Mouse (Mus musculus): ENCODE measurements around the gene Sox14. TPM values are rescaled to one million over a fixed set of nuclear protein-coding genes. Genes with fewer than 3 reads are reported as not detected.

Sox14 gene
- 4.4 and 6.6 TPM in 2 replicates for polyA plus RNA-seq (2014; fragmentation: Nextera tagmentation; extraction: Ambion mirVana)

GRCm38 (mm10) chr9:99875618-99876372 is at the start of gene Sox14:
Gene Sox14, minus strand, starts transcription at chr9:99876170.
- ATAC-seq (ENCODE audit: low FRiP score) = no peak
- Histone ChIP-seq H3K27me3 (ENCODE audit: control insufficient read depth, insufficient read depth, low read length) (peaks cover 88% of the 10 kb centered on the region), H3K4me1 (replicated peaks; ENCODE audit: control insufficient read depth, insufficient read depth, low read length) (peaks cover 12% of the 10 kb centered on the region), H3K9me3 (ENCODE audit: control insufficient read depth, low read length) (no peaks in the 10 kb centered on the region), H3K4me3 (ENCODE audit: low read depth, low read length) (peak within 1 kb of the TSS; percentile 25), H3K27ac (ENCODE audit: low read depth, low read length) (no peak within 1 kb of the TSS), H3K36me3 (ENCODE audit: control insufficient read depth, insufficient read depth, low read length) (no peaks in the 10 kb centered on the region), H3K4me2 (replicated peaks; ENCODE audit: low read depth, low read length) (peak within 1 kb of the TSS; percentile 28), H3K9ac (ENCODE audit: low read depth, low read length) (peak within 1 kb of the TSS; percentile 23; the same call in 1 of the 2 replicates)
- peak; percentile 60 for DNase-seq (ENCODE audit: low spot score)
- under 1% methylated on average over 47 of the region's 47 CpGs for WGBS

DNA sequence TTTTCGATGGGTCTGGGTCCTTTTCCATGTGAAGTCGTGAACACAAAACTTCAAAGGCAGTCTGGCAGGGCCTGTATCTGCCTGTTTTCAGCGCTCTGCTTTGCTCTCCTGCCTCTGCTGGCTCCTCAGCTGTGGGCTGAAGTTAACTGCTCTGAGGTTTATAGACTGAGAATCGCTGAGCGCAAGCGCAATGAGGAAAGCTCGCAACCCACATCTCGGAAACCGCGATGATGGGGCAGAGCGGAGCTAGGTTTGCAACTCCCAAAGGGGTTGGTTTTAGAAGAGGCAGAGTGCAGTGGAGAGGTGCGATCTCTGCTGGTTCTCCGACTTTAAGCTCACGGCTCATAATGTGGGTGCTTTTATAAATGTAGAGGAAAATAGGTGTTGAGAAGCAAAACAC is 3.3 kb upstream of the Sox14 start:
- peaks cover 3% of the 10 kb centered on the region; the same call in 1 of the 2 replicates for H3K4me1 ChIP-seq (replicated peaks; ENCODE audit: control insufficient read depth, insufficient read depth, low read length)

GRCm38 (mm10) chr9:99878588-99878987 is 2.6 kb upstream of the Sox14 start:
- Histone ChIP-seq H3K4me2 (replicated peaks; ENCODE audit: low read depth, low read length) (no peak overlapping the region), H3K4me1 (replicated peaks; ENCODE audit: control insufficient read depth, insufficient read depth, low read length) (peaks cover 3% of the 10 kb centered on the region; the same call in 1 of the 2 replicates), H3K27ac (ENCODE audit: low read depth, low read length) (no peak overlapping the region), H3K4me3 (ENCODE audit: low read depth, low read length) (no peak overlapping the region), H3K9me3 (ENCODE audit: control insufficient read depth, low read length) (no peaks in the 10 kb centered on the region), H3K27me3 (ENCODE audit: control insufficient read depth, insufficient read depth, low read length) (peaks cover 71% of the 10 kb centered on the region), H3K36me3 (ENCODE audit: control insufficient read depth, insufficient read depth, low read length) (no peaks in the 10 kb centered on the region), H3K9ac (ENCODE audit: low read depth, low read length) (no peak overlapping the region)
- no peak for ATAC-seq (ENCODE audit: low FRiP score)
- 8% methylated on average over 5 of the region's 5 CpGs for WGBS
- peak; percentile 33 for DNase-seq (ENCODE audit: low spot score)

More for the DNA sequence above, 3.3 kb upstream of the Sox14 start:
- Histone ChIP-seq H3K9ac (ENCODE audit: low read depth, low read length) (no peak overlapping the region), H3K4me2 (replicated peaks; ENCODE audit: low read depth, low read length) (no peak overlapping the region), H3K9me3 (ENCODE audit: control insufficient read depth, low read length) (no peaks in the 10 kb centered on the region), H3K4me3 (ENCODE audit: low read depth, low read length) (no peak overlapping the region), H3K36me3 (ENCODE audit: control insufficient read depth, insufficient read depth, low read length) (no peaks in the 10 kb centered on the region), H3K27ac (ENCODE audit: low read depth, low read length) (no peak overlapping the region), H3K27me3 (ENCODE audit: control insufficient read depth, insufficient read depth, low read length) (peaks cover 65% of the 10 kb centered on the region)
- no peak for ATAC-seq (ENCODE audit: low FRiP score)
- DNase-seq (ENCODE audit: low spot score) = peak; percentile 47
- WGBS = 2% methylated on average over 14 of the region's 14 CpGs

- ATAC-seq (ENCODE audit: low FRiP score) = no peak
- Histone ChIP-seq H3K27me3 (ENCODE audit: control insufficient read depth, insufficient read depth, low read length) (peaks cover 79% of the 10 kb centered on the region), H3K9ac (ENCODE audit: low read depth, low read length) (no peak overlapping the region), H3K9me3 (ENCODE audit: control insufficient read depth, low read length) (no peaks in the 10 kb centered on the region), H3K4me2 (replicated peaks; ENCODE audit: low read depth, low read length) (0 out of 2 replicates have a peak overlapping the region, but pooled peaks have one; percentile 5), H3K27ac (ENCODE audit: low read depth, low read length) (no peak overlapping the region), H3K4me1 (replicated peaks; ENCODE audit: control insufficient read depth, insufficient read depth, low read length) (peaks cover 7% of the 10 kb centered on the region), H3K36me3 (ENCODE audit: control insufficient read depth, insufficient read depth, low read length) (no peaks in the 10 kb centered on the region), H3K4me3 (ENCODE audit: low read depth, low read length) (no peak overlapping the region)
- no peak for DNase-seq (ENCODE audit: low spot score)
- 2% methylated on average over 22 of the region's 22 CpGs for WGBS
These were observed 1.1 kb upstream of the Sox14 start for GRCm38 (mm10) chr9:99877056-99877546.

DNA sequence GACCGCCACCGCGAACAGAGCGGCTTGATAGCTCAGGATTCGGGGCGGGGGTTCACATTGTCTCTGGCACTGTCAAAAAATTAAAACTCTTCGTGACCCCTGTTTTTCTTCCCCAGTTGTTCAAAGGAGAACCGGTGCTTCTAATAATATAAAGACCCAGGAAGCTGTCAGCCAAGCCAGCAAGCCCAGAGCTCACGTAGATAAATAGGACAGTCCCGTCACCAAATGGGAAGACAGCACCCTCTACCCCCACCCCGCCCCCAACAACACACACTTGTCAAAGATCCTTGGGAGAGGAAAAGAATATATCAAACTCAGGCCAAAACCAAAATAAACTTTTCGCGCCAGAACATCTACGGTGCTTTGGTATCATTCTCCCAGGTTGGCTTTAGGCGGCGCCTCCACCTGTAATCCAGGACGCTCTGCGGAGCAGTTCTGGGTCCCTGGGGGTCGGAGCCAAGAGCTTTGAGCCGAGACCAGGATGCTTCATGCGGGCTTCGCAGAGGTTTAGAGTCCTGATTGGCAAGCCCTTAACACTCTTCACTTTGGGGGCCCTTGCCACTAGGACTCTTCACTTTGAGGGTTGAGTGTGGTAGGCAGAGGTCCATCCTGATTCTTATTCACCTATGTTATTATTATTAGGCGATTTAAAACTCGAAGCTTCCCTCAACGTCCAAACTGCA is 544 bp upstream of the Sox14 start:
- DNase-seq (ENCODE audit: low spot score) = peak; percentile 56
- no peak for ATAC-seq (ENCODE audit: low FRiP score)
- WGBS = under 1% methylated on average over 25 of the region's 25 CpGs
- H3K27ac ChIP-seq (ENCODE audit: low read depth, low read length) = no peak overlapping the region
- H3K4me3 ChIP-seq (ENCODE audit: low read depth, low read length) = peak overlapping the region; percentile 25; the same call in 1 of the 2 replicates
- H3K9me3 ChIP-seq (ENCODE audit: control insufficient read depth, low read length) = no peaks in the 10 kb centered on the region
- H3K4me2 ChIP-seq (replicated peaks; ENCODE audit: low read depth, low read length) = peak overlapping the region; percentile 28
- H3K4me1 ChIP-seq (replicated peaks; ENCODE audit: control insufficient read depth, insufficient read depth, low read length) = peaks cover 11% of the 10 kb centered on the region
- peaks cover 83% of the 10 kb centered on the region for H3K27me3 ChIP-seq (ENCODE audit: control insufficient read depth, insufficient read depth, low read length)
- H3K36me3 ChIP-seq (ENCODE audit: control insufficient read depth, insufficient read depth, low read length) = no peaks in the 10 kb centered on the region
- H3K9ac ChIP-seq (ENCODE audit: low read depth, low read length) = no peak overlapping the region

GRCm38 (mm10) chr9:99874735-99875617 is 994 bp downstream of the Sox14 start:
- Histone ChIP-seq H3K9me3 (ENCODE audit: control insufficient read depth, low read length) (no peaks in the 10 kb centered on the region), H3K4me1 (replicated peaks; ENCODE audit: control insufficient read depth, insufficient read depth, low read length) (peaks cover 16% of the 10 kb centered on the region), H3K27me3 (ENCODE audit: control insufficient read depth, insufficient read depth, low read length) (peaks cover 90% of the 10 kb centered on the region), H3K4me2 (replicated peaks; ENCODE audit: low read depth, low read length) (no peak overlapping the region), H3K4me3 (ENCODE audit: low read depth, low read length) (peak overlapping the region; percentile 25), H3K36me3 (ENCODE audit: control insufficient read depth, insufficient read depth, low read length) (no peaks in the 10 kb centered on the region), H3K9ac (ENCODE audit: low read depth, low read length) (peak overlapping the region; percentile 23; the same call in 1 of the 2 replicates), H3K27ac (ENCODE audit: low read depth, low read length) (no peak overlapping the region)
- ATAC-seq (ENCODE audit: low FRiP score) (no peak), DNase-seq (ENCODE audit: low spot score) (peak; percentile 61)
- 2% methylated on average over 47 of the region's 52 CpGs for WGBS

DNA sequence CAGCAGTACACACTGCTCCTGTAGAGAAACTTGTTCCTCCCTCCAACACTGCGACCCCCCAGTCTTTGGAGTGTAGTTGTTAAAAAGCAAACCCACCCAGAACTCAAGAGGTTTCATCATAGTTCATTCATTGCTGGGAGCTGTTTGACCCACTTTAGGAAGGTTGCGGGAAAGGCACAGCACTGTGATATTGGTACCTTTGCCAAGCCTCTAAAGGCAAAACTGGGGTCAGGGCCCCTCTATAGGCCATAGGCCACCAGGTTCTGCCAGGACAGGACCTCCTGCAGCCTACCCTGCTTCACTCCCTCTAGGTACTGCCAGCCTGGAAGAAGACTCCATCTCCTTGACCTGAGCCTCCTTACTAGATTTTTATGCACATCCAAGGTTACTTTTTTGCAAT is 2.2 kb downstream of the Sox14 start:
- H3K36me3 ChIP-seq (ENCODE audit: control insufficient read depth, insufficient read depth, low read length) = no peaks in the 10 kb centered on the region
- H3K9me3 ChIP-seq (ENCODE audit: control insufficient read depth, low read length) = no peaks in the 10 kb centered on the region
- H3K9ac ChIP-seq (ENCODE audit: low read depth, low read length) = no peak overlapping the region
- WGBS = 0% methylated on average over 2 of the region's 2 CpGs
- H3K4me1 ChIP-seq (replicated peaks; ENCODE audit: control insufficient read depth, insufficient read depth, low read length) = peaks cover 16% of the 10 kb centered on the region
- ATAC-seq (ENCODE audit: low FRiP score) (no peak), DNase-seq (ENCODE audit: low spot score) (peak; percentile 54)
- no peak overlapping the region for H3K4me3 ChIP-seq (ENCODE audit: low read depth, low read length)
- H3K4me2 ChIP-seq (replicated peaks; ENCODE audit: low read depth, low read length) = no peak overlapping the region
- no peak overlapping the region for H3K27ac ChIP-seq (ENCODE audit: low read depth, low read length)
- peaks cover 91% of the 10 kb centered on the region for H3K27me3 ChIP-seq (ENCODE audit: control insufficient read depth, insufficient read depth, low read length)

GRCm38 (mm10) chr9:99873116-99873620 is 2.8 kb downstream of the Sox14 start:
- no peaks in the 10 kb centered on the region for H3K36me3 ChIP-seq (ENCODE audit: control insufficient read depth, insufficient read depth, low read length)
- H3K4me1 ChIP-seq (replicated peaks; ENCODE audit: control insufficient read depth, insufficient read depth, low read length) = peaks cover 19% of the 10 kb centered on the region
- no peak overlapping the region for H3K4me3 ChIP-seq (ENCODE audit: low read depth, low read length)
- no peak overlapping the region for H3K9ac ChIP-seq (ENCODE audit: low read depth, low read length)
- WGBS = 2% methylated on average over 15 of the region's 15 CpGs
- DNase-seq (ENCODE audit: low spot score) (peak; percentile 58), ATAC-seq (ENCODE audit: low FRiP score) (0 out of 2 replicates have a peak, but pooled peaks have one; percentile 2)
- H3K9me3 ChIP-seq (ENCODE audit: control insufficient read depth, low read length) = no peaks in the 10 kb centered on the region
- H3K4me2 ChIP-seq (replicated peaks; ENCODE audit: low read depth, low read length) = no peak overlapping the region
- no peak overlapping the region for H3K27ac ChIP-seq (ENCODE audit: low read depth, low read length)
- peaks cover 88% of the 10 kb centered on the region for H3K27me3 ChIP-seq (ENCODE audit: control insufficient read depth, insufficient read depth, low read length)

Measured in hindbrain, embryonic 11.5 days (tissue).